Mouse (Mus musculus) bone marrow, adult 2 months (tissue): ENCODE measurements around the gene Actn3. TPM values are rescaled to one million over a fixed set of nuclear protein-coding genes. Genes with fewer than 3 reads are reported as not detected.
"Not testable (repeated sequence)": the region's sequence is repeated elsewhere in the genome, so short reads cannot be mapped to it uniquely, and the experiment has no call there.

Experiments
- H3K27ac ChIP-seq: fragments of 200-500 bp; 2 replicates; pipeline ENCODE4 v1.5.1; 2012; ENCODE audit warnings: low read depth, mild to moderate bottlenecking, control low read depth, inconsistent platforms, low read length; ENCODE audit not compliant: control insufficient read depth, poor library complexity, insufficient read depth
- H3K4me1 ChIP-seq: fragments of 200-500 bp; 2 replicates; pipeline ENCODE4 v1.6.1; 2011; ENCODE audit warnings: low read length; ENCODE audit not compliant: control insufficient read depth, insufficient read depth
- H3K4me3 ChIP-seq: fragments of 200-500 bp; replicated peaks from 2 replicates; pipeline ENCODE3; 2011; ENCODE audit warnings: mild to moderate bottlenecking, low read depth, low read length, control low read depth; ENCODE audit not compliant: control insufficient read depth
- CTCF ChIP-seq: fragments of 200-500 bp; IDR thresholded peaks from 2 replicates; pipeline ENCODE4 v1.5.1; 2011; ENCODE audit warnings: low read length, control low read depth; ENCODE audit not compliant: control insufficient read depth, insufficient read depth
- POLR2A ChIP-seq: fragments of 200-500 bp; IDR thresholded peaks from 2 replicates; pipeline ENCODE4 v1.6.1; 2011; ENCODE audit warnings: low read depth, mild to moderate bottlenecking, control low read depth, low read length, borderline replicate concordance; ENCODE audit not compliant: control insufficient read depth
- WGBS: fragments of 180-500 bp; shearing (Covaris S2); methylation state at CpG from one replicate; pipeline ENCODE4 v1.1.7; 2018; 5-methylcytosine and 5-hydroxymethylcytosine counted together
- polyA plus RNA-seq: library from polyadenylated mRNA; stranded (reverse); fragments of >200 nt; gene quantifications from 2 replicates; pipeline ENCODE4 v1.2.4, GENCODE M21; 2011; ENCODE audit warnings: low replicate concordance; ENCODE audit not compliant: missing spikeins, insufficient read depth, insufficient read length

Actn3 gene
- polyA plus RNA-seq, 1 experiment: 2.1 TPM

DNA sequence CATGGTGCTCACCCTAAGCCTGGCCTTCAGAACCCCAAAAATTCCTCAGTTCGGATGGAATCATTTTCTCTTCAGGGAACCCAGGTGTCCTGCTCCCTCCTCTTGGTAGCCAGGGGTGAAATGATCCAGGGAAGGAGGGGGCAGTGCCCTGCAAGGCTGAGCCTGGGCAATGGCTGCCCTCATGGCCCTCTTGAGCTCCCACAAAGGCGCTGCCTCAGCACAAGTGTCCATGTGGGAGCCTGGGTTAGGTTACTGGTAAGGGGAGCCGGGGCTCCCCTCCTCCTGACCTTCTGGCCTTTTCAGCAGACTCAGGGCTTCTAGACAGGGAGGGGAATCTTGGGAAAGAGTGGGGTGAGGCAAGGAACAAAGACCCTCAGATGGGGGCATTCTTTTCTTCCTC lies 954 bp downstream of the Actn3 start:
- H3K27ac ChIP-seq: no peak overlapping the region
- peaks cover 1% of the 10 kb centered on the region; the same call in 1 of the 2 replicates for H3K4me1 ChIP-seq
- 79% methylated on average over 3 of the region's 3 CpGs for WGBS
- H3K4me3 ChIP-seq: no peak overlapping the region
- no peak for TF ChIP-seq POLR2A
- TF ChIP-seq CTCF: no peak

DNA sequence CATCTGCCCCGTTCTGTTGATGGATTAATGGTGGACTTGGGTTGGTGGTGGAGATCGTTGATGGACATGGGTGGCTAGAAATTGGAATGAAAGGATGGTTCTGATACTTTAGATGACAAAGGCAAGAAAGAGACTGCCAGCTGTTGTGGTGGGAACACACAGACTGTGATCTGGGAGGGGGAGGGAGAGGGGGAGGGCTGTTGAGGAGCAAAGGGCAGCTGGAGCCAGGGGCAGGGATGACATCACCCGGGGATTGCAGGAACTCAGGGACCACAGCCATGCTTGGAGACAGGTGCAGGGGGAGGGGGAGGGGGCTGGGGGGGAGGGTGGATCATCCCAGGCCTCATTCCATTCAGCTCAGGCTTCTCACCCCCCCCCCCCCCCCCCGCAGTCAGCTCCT lies 1.5 kb downstream of the Actn3 start:
- Histone ChIP-seq H3K4me1 (peaks cover 1% of the 10 kb centered on the region; the same call in 1 of the 2 replicates), H3K4me3 (no peak overlapping the region), H3K27ac (no peak overlapping the region)
- TF ChIP-seq POLR2A (no peak), CTCF (no peak)
- WGBS: 54% methylated on average over 4 of the region's 4 CpGs

DNA sequence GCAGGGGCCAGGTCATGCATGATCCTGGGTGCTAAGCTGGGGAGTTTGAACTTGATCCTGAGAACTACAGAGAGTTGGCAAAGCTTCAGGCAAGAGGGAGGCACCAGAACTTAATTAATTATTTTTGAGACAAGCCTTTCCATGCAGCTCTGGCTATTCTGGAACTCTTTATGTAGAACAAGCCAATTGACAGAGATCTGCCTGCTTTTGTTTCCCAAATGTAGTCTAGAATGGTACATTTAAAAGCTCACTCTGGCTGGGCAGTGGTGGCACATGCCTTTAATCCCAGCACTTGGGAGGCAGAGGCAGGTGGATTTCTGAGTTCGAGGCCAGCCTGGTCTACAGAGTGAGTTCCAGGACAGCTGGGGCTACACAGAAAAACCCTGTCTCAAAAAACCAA lies 3.1 kb downstream of the Actn3 start:
- WGBS: 77% methylated on average over 1 of the region's 1 CpGs
- not testable (repeated sequence) for H3K4me1 ChIP-seq, H3K4me3 ChIP-seq, H3K27ac ChIP-seq

DNA sequence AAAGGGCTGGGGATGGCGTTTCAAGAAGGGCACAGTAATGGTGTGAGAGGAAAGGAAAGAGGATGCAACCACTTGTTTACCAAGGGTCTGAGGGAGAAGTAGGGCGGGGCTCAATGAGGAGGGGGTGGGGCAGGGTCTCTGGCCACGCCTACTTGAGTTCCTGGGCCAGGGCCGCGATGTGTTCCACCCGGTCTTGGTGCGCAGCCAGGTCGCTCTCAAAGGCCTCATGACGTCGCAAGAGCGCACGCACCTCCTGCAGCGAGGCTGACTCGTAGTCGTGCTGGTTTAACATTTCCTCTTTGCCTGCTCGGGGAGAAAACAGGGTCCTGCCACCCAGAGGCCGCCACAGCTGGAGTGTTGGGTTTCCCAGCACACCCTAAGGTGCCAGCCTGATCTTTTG lies 12.6 kb downstream of the Actn3 start:
- no peak overlapping the region for H3K27ac ChIP-seq
- H3K4me3 ChIP-seq: no peak overlapping the region
- no peaks in the 10 kb centered on the region for H3K4me1 ChIP-seq
- TF ChIP-seq POLR2A: no peak
- TF ChIP-seq CTCF: no peak
- 2% methylated on average over 17 of the region's 17 CpGs for whole genome bisulfite sequencing

DNA sequence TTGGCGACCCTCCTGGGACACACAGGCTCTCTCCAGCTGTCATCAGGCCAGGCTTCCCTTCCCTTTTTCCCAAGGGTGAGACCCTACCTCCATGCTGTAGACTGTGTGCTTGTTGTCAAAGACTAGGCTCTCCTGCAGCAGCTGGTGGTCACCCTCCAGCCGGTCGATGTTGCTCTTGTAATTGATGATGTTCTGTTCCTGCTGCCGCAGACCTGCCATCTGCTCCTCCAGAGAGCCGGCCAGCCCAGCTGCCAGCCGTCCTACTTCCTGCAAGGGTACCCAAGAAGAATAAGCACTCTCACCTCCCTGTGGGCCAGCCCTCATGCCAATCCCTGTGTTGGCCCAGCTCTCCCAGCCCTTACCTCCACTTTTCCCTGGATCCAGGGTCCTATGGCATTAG lies 14.7 kb downstream of the Actn3 start:
- Histone ChIP-seq H3K4me1 (no peaks in the 10 kb centered on the region; the same call in 1 of the 2 replicates), H3K4me3 (no peak overlapping the region), H3K27ac (no peak overlapping the region)
- TF ChIP-seq CTCF: no peak
- 63% methylated on average over 6 of the region's 6 CpGs for WGBS

DNA sequence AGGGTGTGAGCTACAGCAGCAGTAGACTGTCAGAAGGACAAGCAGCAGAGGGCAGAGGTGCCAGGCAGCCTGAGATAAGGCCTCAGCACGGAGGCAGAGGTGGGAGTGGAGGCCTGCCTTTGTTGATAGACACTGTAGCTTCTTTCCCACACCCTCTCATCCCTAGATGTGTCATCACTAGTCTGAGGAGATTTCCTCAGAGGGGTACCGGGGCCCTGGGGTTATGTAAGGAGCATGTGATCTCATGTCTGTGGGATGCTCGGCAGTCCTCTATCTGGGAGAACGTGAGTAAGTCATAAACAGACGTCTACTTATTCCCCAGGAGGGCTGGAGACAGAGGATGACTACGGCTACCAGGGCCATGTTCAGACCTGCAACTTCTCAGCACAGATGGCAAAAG lies 18.6 kb downstream of the Actn3 start:
- Histone ChIP-seq H3K4me1 (no peaks in the 10 kb centered on the region; the same call in 1 of the 2 replicates), H3K4me3 (peak overlapping the region; percentile 40), H3K27ac (peak overlapping the region; percentile 51)
- TF ChIP-seq POLR2A: no peak
- TF ChIP-seq CTCF: no peak
- WGBS: 63% methylated on average over 6 of the region's 6 CpGs

DNA sequence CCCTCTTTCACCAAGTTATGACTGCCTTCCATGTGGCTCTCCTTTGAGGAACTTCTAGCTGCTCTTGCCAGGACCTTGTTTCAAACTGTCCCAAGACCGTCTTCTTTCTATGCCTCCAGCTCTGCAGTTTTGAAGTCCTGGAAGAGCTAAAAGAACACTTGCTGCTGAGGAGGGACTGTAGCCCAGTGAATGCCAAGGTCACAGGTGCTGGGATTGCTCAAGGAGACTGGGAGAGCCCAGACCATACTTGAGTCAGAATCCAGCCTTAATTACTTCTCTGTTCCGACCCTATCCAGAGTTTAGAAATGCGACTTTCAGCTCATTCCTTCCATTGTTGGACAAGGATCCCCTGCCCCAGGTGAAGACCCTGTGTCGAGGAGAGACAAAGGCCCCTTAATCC lies 21.8 kb downstream of the Actn3 start:
- no peaks in the 10 kb centered on the region; the same call in 1 of the 2 replicates for H3K4me1 ChIP-seq
- TF ChIP-seq POLR2A: no peak
- no peak for TF ChIP-seq CTCF
- 77% methylated on average over 4 of the region's 4 CpGs for WGBS
- H3K4me3 ChIP-seq: no peak overlapping the region
- H3K27ac ChIP-seq: no peak overlapping the region

DNA sequence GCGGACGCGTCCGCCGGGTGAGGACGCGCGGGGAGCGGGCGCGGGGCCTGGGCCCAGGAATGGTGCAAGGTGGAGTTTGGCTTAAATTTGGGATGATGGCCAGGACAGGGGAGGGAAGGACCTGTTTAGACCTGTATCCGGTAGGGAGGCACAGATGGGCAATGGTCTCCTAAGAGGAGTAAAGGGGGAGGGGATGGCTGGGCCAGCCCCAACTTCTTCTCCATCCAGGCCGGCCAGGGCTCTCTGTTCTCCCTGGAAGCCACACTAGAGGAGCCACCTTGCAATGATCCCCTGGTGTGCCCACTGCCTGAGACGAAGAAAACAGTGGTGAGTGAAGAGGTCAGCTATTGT lies 22.3 kb downstream of the Actn3 start:
- no peak overlapping the region for H3K27ac ChIP-seq
- H3K4me3 ChIP-seq: peak overlapping the region; percentile 41
- TF ChIP-seq POLR2A (no peak), CTCF (no peak)
- WGBS: 10% methylated on average over 14 of the region's 14 CpGs
- no peaks in the 10 kb centered on the region; the same call in 1 of the 2 replicates for H3K4me1 ChIP-seq

DNA sequence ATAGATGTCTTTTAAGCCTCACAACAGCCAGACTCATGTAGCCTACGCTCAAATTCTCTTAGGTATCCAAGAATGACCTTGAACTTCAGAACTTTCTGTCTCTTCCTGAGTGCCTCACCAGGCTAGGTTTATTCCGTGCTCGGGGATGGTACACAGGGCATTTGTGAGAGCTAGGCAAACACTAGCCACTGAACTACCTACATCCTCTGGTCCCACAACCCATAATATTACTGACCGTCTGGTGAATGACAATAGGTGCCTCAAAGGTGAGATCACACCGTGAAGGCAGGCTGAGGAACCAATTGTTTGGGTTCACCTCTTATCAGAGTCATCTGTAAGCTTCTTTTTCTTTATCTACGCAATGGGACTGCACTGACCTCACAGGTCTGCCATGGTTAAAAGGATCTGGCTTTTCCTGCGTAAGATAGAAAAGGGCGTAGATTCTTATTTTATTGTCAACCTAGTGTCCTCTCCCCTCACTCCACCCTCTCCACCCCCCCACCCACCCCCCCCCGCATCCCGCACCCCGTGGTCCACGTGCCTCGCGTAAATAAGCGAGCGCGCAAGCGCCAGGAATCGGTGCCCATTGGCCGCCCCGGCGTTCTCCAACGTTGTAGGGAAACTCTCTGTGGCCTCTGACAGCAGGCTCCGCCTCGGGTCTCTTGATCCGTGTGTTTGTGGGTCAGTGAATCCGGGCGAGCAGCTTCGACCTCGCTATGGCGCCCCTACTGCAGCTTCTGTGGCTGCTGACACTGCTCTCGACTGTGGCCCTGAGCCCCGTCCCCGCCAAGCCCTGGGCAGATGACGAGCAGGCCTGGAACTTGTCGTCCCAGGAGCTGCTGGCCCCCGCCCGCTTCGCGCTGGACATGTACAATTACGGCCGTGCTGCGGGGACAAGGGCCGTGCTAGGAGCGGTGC lies 22.9 kb downstream of the Actn3 start, which contains the start of gene Ctsf:
Ctsf (plus strand) TSS at position 579 of the 918 bp plus-strand sequence.
- TF ChIP-seq CTCF (no peak), POLR2A (no peak)
- 5% methylated on average over 45 of the region's 45 CpGs for WGBS
- Histone ChIP-seq H3K4me1 (no peaks in the 10 kb centered on the region; the same call in 1 of the 2 replicates), H3K27ac (no peak within 1 kb of the TSS; the same call in 1 of the 2 replicates), H3K4me3 (peak within 1 kb of the TSS; percentile 56)

DNA sequence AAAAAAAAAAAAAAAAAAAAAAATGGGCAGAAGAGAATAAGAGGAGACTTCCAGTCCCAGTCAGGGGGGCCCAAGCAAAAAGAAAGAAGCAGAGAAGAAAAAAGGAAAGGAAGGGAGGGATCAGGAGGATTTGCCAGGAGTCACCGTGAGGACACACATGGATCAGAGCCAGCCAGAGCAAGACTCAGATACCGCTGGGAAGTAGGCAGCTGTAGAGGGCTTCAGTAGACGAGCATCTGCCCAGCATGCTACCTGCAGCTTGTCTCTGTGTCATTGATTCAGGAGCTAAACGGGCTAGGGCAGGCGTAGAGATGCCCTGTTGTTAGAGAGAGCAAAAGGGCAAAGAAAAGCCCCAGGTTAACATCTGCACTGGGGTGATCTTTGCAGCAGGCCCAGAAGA lies 27.4 kb downstream of the Actn3 start:
- WGBS: 72% methylated on average over 5 of the region's 5 CpGs
- Histone ChIP-seq H3K27ac (no peak overlapping the region), H3K4me3 (no peak overlapping the region), H3K4me1 (no peaks in the 10 kb centered on the region)
- TF ChIP-seq POLR2A: no peak
- TF ChIP-seq CTCF: no peak
